Mouse (Mus musculus) heart, adult 9 months (tissue): Measurements from ENCODE around the gene Npas2.

Experiments
- DNase-seq, 2 experiments: peaks; one replicate each; pipeline ENCODE4 v3.0.0; 2022; ENCODE audit warnings: low spot score in 2 of 2

Npas2 gene

DNA sequence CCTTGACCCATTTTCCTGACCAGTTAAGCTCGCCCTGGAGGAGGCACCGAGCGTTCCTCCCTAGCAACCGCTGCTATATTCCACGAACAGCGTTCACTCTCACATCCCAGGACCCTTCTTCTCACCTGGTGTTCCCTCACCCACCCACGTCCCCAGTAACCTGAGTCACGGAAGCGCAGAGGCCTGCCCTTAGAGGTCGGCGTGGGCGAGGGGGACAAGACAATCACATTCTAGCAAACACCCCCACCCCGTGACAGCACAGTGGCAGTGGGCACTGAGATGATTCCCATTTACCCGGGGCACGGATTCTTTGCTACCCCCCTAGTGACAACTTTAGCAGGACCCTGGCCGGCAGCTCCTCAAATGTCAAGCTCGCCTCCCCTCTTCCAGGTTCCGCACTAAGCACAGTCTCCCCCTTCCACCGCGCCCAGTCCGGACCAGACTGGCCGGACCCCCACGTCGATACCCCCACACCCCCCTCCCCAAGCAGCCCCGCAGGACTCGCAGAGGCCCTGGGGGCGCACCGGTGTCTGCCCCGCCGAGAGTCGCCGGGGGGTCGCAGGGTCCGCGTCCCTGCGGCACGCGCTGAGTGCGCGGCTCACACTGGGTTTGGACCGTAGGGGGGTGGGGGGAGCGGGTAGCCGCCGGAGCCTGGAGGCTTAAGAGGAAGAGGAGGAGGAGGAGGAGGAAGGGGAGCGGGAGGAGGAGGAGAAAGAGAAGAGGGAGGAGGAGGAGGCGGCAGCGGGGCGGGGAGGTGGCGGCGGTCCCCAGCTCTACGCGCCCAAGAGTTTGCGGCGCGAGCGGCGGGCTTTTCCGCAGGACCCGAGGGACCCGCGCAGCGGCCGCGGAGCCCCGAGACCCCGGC, at the start of gene Npas2:
TSS of gene Npas2 (plus strand) at position 735 of the 865 bp plus-strand sequence.
- DNase-seq, result no peak

DNA sequence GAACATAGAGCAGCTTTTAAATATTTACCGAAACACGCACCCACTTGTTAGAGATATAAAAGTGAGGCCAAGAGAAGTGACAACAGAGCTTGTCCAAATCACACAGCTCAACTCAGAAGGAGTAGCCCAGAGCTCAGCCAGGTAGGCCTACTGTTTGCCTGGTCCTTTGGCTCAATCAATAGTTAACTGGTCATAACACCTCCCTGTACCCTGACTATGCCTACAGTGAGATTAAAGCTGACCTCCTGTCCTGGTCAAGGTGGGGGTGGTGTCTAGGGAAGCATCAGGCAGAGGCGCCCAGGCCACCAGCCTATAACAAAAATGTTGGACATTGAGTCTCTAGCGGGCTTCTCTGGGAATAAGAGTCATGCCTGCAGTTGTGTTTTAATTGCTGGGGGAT, 36.8 kb upstream of the Npas2 start:
- DNase-seq, result no peak

GRCm38 (mm10) chr1:39160167-39160566, 33.4 kb upstream of the Npas2 start:
- DNase-seq, result no peak

DNA sequence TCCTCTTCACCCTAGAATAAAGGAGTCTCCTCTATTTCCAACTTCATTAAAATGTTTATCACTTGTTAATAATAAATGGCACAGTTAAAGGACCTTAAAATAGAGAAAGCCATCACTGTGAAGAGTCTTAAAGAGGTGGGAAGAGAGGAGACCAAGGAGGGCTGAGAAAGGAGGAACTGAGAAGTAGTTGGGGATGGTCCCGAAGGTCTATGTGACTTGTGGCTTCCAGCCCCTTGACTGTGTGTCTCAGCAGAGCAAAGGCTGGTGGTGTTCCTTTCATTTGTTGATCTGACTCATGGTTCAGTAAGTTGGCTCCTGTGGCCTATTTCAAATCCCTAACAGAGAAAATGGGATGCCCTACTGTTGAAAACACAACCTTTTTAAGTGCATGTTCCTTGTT, 30.5 kb upstream of the Npas2 start:
- DNase-seq, result no peak

DNA sequence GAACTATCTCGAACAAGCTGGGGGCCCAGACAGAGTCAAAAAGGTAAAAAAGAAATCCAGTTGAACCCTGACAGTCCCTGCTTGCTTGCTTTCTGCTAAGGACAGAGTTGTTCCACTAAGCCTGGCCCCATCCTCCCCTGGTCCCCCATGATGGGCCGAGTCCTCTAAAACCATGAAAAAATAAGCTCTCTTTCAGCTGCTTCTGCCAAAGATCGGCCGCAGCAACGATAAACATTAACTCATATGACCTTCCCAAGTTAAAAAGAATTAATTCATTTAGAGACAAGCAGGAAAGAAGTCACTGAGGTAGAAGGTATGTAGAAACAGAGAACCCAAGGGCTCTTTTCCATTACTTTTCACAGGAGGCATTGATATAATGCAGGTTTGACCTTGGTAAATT, 16.8 kb upstream of the Npas2 start:
- no peak for DNase-seq

- DNase-seq, result no peak
These were observed 16.3 kb upstream of the Npas2 start for GRCm38 (mm10) chr1:39177211-39177610.

GRCm38 (mm10) chr1:39179806-39180205, 13.7 kb upstream of the Npas2 start:
- no peak for DNase-seq

GRCm38 (mm10) chr1:39180517-39180916, 13.0 kb upstream of the Npas2 start:
- no peak for DNase-seq

GRCm38 (mm10) chr1:39181901-39182300, 11.6 kb upstream of the Npas2 start:
- no peak for DNase-seq

DNA sequence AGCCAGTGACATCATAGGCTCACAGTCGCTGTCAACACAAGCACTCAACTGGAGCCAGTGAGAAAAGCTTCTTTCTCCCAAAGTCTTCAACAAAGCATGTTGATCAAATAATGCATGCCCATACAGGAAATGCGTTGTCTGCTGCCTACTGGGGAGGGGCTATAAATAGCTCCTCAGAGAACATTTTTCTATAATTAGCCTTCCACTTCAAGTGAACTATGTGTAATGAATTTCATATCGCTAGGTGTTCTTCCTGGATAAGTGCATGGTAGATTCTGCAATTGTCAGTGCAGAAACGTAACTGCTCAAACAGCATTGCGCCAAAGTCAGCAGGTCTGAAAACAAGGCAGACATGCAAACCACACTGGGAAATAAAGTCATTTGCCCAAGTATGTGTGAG, 7.7 kb upstream of the Npas2 start:
- DNase-seq, result no peak

- no peak for DNase-seq
These were observed 6.7 kb upstream of the Npas2 start for GRCm38 (mm10) chr1:39186711-39187437.

GRCm38 (mm10) chr1:39191122-39191521, 2.4 kb upstream of the Npas2 start:
- no peak for DNase-seq

GRCm38 (mm10) chr1:39192460-39192996, 1.0 kb upstream of the Npas2 start:
- peak; percentile 76 to 86 for DNase-seq

GRCm38 (mm10) chr1:39193862-39194675, 538 bp downstream of the Npas2 start:
- DNase-seq, result peak in 1 of 2 experiments; percentile 31

DNA sequence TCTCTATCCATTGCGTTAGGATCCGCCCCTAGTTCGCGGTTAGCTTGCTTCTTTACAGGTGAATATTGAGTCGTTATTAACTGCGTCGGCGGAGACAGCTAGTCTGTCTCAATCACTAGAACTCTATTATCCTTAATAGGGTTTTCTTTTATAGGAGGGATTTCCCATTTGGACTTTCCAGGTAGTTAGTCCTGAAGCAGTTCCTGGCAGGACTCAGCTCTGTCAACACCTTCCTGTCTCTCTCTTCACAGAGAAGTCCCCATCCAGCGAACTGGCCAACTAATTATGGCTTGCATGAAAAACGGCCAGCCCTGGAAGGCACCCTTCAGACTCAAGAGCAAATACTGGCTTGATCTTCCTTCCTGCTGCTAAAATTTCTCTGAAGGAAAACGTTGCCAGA, 1.4 kb downstream of the Npas2 start:
- peak in 1 of 2 experiments; percentile 23 for DNase-seq

GRCm38 (mm10) chr1:39196126-39196525, 2.6 kb downstream of the Npas2 start:
- DNase-seq, result peak; percentile 46 to 58

- no peak for DNase-seq
These were observed 3.3 kb downstream of the Npas2 start for GRCm38 (mm10) chr1:39196676-39197375.

GRCm38 (mm10) chr1:39205021-39205420, 11.5 kb downstream of the Npas2 start:
- no peak for DNase-seq

- DNase-seq, result no peak
These were observed 12.2 kb downstream of the Npas2 start for GRCm38 (mm10) chr1:39205697-39206096.

DNA sequence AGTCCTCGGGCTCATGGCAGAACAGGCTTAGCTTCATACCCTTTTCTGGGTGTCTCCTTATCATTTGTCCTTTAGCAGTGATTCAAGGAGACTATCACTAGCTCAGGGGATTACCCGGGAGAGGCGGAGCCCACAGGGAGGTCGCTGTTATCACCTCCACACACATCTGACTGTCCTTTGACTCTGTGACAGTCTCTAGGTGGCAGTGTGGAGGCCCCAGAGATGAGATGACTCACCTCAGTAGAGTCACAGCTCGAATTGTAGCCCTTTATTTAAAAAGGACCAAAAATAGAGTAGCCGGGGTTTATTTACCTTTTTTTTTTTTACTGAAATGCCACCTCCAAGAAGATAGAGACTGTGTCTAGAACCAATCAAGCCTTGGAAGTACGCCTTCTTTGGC, 13.4 kb downstream of the Npas2 start:
- peak in 1 of 2 experiments; percentile 21 for DNase-seq

GRCm38 (mm10) chr1:39210928-39211327, 17.4 kb downstream of the Npas2 start:
- DNase-seq, result no peak
